Mouse (Mus musculus) MEL (cell line): ENCODE results near the gene Fgfr2. TPM values are rescaled to one million over a fixed set of nuclear protein-coding genes. Genes with fewer than 3 reads are reported as not detected.

Experiments
- DNase-seq: peaks from one replicate; pipeline ENCODE4 v3.0.0; 2011; ENCODE audit warnings: low read depth, low spot score
- H3K27ac ChIP-seq: 2 replicates; pipeline ENCODE4 v1.5.1; 2012; ENCODE audit warnings: low read depth, mild to moderate bottlenecking, control low read depth, low read length, moderate library complexity; ENCODE audit not compliant: control insufficient read depth
- H3K27me3 ChIP-seq, 2 experiments: fragments of 150-350 bp in 1 of 2; sonication (generic) in 1 of 2; 2 replicates each; pipeline ENCODE4 v1.6.1; 2012; ENCODE audit warnings: low read length in 2 of 2, mild to moderate bottlenecking in 2 of 2, improper control_type of control experiment in 1 of 2, moderate library complexity in 1 of 2; ENCODE audit not compliant: insufficient read depth in 2 of 2, control insufficient read depth in 1 of 2
- H3K36me3 ChIP-seq, 2 experiments: 2 replicates each; pipeline ENCODE4 v1.6.1; 2012 to 2014; ENCODE audit warnings: low read length in 2 of 2, improper control_type of control experiment in 1 of 2, inconsistent platforms in 1 of 2, mild to moderate bottlenecking in 1 of 2; ENCODE audit not compliant: insufficient read depth in 2 of 2, control insufficient read depth in 1 of 2
- H3K4me1 ChIP-seq, 2 experiments: fragments of 150-350 bp in 1 of 2; sonication (generic) in 1 of 2; 2 replicates each; pipeline ENCODE4 v1.6.1; 2012; ENCODE audit warnings: low read length in 2 of 2, improper control_type of control experiment in 1 of 2, mild to moderate bottlenecking in 1 of 2; ENCODE audit not compliant: insufficient read depth in 2 of 2, control insufficient read depth in 1 of 2
- H3K4me3 ChIP-seq, 2 experiments: fragments of 150-350 bp in 1 of 2; sonication (generic) in 1 of 2; 2 replicates each; pipeline ENCODE4 v1.5.1; 2012; ENCODE audit warnings: low read depth in 2 of 2, low read length in 2 of 2, mild to moderate bottlenecking in 2 of 2, moderate library complexity in 2 of 2, control low read depth in 1 of 2, improper control_type of control experiment in 1 of 2; ENCODE audit not compliant: control insufficient read depth in 1 of 2, insufficient read depth in 1 of 2
- H3K79me2 ChIP-seq: 2 replicates; pipeline ENCODE4 v1.6.1; 2012; ENCODE audit warnings: mild to moderate bottlenecking, low read length, moderate library complexity; ENCODE audit not compliant: control insufficient read depth, poor library complexity, insufficient read depth
- H3K9ac ChIP-seq: 2 replicates; pipeline ENCODE4 v1.6.1; 2012; ENCODE audit warnings: low read depth, mild to moderate bottlenecking, control low read depth, low read length, moderate library complexity; ENCODE audit not compliant: control insufficient read depth, poor library complexity, severe bottlenecking
- H3K9me3 ChIP-seq: fragments of 150-350 bp; sonication (generic); replicated peaks from 2 replicates; pipeline ENCODE4 v1.6.1; 2012; ENCODE audit warnings: mild to moderate bottlenecking, low read length, improper control_type of control experiment, moderate library complexity; ENCODE audit not compliant: insufficient read depth
- GATA1 ChIP-seq: IDR thresholded peaks from 2 replicates; pipeline ENCODE4 v1.6.1; 2011; ENCODE audit warnings: low read depth, low read length, improper control_type of control experiment
- HCFC1 ChIP-seq: IDR thresholded peaks from 2 replicates; pipeline ENCODE4 v1.6.1; 2012; ENCODE audit warnings: low read depth, mild to moderate bottlenecking, inconsistent platforms, low read length, improper control_type of control experiment, moderate library complexity
- MYB ChIP-seq: IDR thresholded peaks from 2 replicates; pipeline ENCODE4 v1.6.1; 2011; ENCODE audit warnings: mild to moderate bottlenecking, low read depth, low read length, improper control_type of control experiment
- MYC ChIP-seq: IDR thresholded peaks from 2 replicates; pipeline ENCODE4 v1.6.1; 2011; ENCODE audit warnings: low read depth, mild to moderate bottlenecking, low read length, improper control_type of control experiment, moderate library complexity
- NRF1 ChIP-seq: IDR thresholded peaks from 2 replicates; pipeline ENCODE4 v1.6.1; 2014; ENCODE audit warnings: low read depth, mild to moderate bottlenecking, inconsistent platforms, low read length, improper control_type of control experiment, moderate library complexity; ENCODE audit not compliant: poor library complexity, insufficient read depth, severe bottlenecking
- POLR2AphosphoS2 ChIP-seq: IDR thresholded peaks from 2 replicates; pipeline ENCODE4 v1.6.1; 2011; ENCODE audit warnings: low read length, improper control_type of control experiment
- RAD21 ChIP-seq: IDR thresholded peaks from 2 replicates; pipeline ENCODE4 v1.6.1; 2011; ENCODE audit warnings: mild to moderate bottlenecking, low read depth, low read length, improper control_type of control experiment
- ZKSCAN1 ChIP-seq: IDR thresholded peaks from 2 replicates; pipeline ENCODE4 v1.6.1; 2012; ENCODE audit warnings: low read depth, mild to moderate bottlenecking, inconsistent platforms, low read length, improper control_type of control experiment, moderate library complexity
- ZMIZ1 ChIP-seq: IDR thresholded peaks from 2 replicates; pipeline ENCODE4 v1.6.1; 2012; ENCODE audit warnings: low read depth, mild to moderate bottlenecking, inconsistent platforms, low read length, improper control_type of control experiment, moderate library complexity
- polyA plus RNA-seq, 2 experiments: library from polyadenylated mRNA; stranded (reverse) in 1 of 2; unstranded in 1 of 2; fragments of >175 nt in 1 of 2; fragments of >200 nt in 1 of 2; gene quantifications; 2 replicates each; pipeline versions ENCODE4 v1.2.1 to v1.2.4; 2012; ENCODE audit warnings: low replicate concordance in 2 of 2, low read depth in 1 of 2; ENCODE audit not compliant: insufficient read length in 2 of 2, insufficient read depth in 1 of 2, missing spikeins in 1 of 2
- total RNA-seq: library from RNA; depleted of rRNA; stranded (reverse); fragments of 300-350 nt; gene quantifications from 2 replicates; pipeline ENCODE4 v1.2.3, GENCODE M21; 2012

Fgfr2 gene
- total and polyA plus RNA-seq, 3 experiments = not detected

DNA sequence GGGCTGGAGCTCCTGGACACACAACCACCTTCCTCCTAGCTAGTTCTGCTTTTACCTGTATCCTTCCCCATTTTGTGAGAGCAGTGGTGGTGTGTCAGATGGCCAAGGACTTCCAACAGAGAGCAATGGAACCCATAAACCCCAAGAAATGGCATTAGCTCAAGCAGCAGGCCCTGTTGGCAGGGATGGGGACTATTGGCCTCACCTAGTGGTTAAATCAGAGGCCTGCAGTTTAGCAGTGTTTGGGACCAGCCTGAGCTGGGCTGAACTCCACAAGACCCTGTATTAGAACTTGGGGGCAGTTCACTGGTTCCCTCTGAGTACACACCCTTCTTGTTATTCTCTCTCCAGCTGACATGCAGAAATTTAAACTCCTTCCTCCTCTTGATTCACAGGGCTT lies 1262.0 kb downstream of the Fgfr2 start:
- no peak overlapping the region for H3K9ac ChIP-seq
- no peaks in the 10 kb centered on the region for H3K4me1 ChIP-seq
- no peaks in the 10 kb centered on the region for H3K27me3 ChIP-seq
- H3K4me3 ChIP-seq = no peak overlapping the region
- H3K79me2 ChIP-seq = no peaks in the 10 kb centered on the region
- no peak for DNase-seq
- H3K36me3 ChIP-seq = no peaks in the 10 kb centered on the region
- no peaks in the 10 kb centered on the region for H3K9me3 ChIP-seq
- TF ChIP-seq MYB (no peak), HCFC1 (no peak)
- TF ChIP-seq, all 39 proteins: peak for 0
- no peak overlapping the region for H3K27ac ChIP-seq

DNA sequence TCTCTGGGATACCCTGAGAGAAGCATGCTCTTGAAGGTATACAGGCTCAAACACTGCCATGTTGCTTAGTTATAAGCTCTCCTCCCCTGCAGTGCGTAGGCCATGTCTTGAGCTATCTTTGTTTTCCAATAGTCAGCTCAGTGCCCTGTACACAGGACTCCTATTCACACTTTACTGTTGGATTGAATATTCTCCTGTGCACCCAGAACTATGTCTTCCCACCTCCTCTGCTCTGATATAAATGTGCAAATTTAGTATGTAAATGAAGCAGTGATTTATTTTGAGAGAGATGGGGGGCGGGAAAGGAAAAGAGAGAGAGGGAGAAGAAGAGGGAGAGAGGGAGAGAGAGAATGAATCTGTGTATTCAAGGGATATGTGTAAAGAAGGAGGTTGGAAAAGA lies 1267.5 kb downstream of the Fgfr2 start:
- TF ChIP-seq NRF1 = no peak
- no peak for TF ChIP-seq POLR2AphosphoS2
- no peak for DNase-seq
- Histone ChIP-seq H3K9me3 (no peaks in the 10 kb centered on the region), H3K79me2 (no peaks in the 10 kb centered on the region), H3K9ac (no peak overlapping the region), H3K27me3 (no peaks in the 10 kb centered on the region), H3K27ac (no peak overlapping the region), H3K4me3 (no peak overlapping the region), H3K4me1 (no peaks in the 10 kb centered on the region), H3K36me3 (no peaks in the 10 kb centered on the region)

GRCm38 (mm10) chr7:131850579-131850978 lies 1272.6 kb downstream of the Fgfr2 start:
- Histone ChIP-seq H3K79me2 (no peaks in the 10 kb centered on the region), H3K4me3 (no peak overlapping the region), H3K36me3 (no peaks in the 10 kb centered on the region), H3K27ac (no peak overlapping the region), H3K4me1 (no peaks in the 10 kb centered on the region), H3K9ac (no peak overlapping the region)
- DNase-seq = no peak
- TF ChIP-seq NRF1 (no peak), MYC (no peak), ZMIZ1 (no peak), GATA1 (no peak), RAD21 (no peak), ZKSCAN1 (no peak)
- TF ChIP-seq, all 39 proteins: peak for 0
- H3K27me3 ChIP-seq = no peaks in the 10 kb centered on the region
- no peaks in the 10 kb centered on the region for H3K9me3 ChIP-seq
